Mouse (Mus musculus): ENCODE data around the gene Islr.

DNA sequence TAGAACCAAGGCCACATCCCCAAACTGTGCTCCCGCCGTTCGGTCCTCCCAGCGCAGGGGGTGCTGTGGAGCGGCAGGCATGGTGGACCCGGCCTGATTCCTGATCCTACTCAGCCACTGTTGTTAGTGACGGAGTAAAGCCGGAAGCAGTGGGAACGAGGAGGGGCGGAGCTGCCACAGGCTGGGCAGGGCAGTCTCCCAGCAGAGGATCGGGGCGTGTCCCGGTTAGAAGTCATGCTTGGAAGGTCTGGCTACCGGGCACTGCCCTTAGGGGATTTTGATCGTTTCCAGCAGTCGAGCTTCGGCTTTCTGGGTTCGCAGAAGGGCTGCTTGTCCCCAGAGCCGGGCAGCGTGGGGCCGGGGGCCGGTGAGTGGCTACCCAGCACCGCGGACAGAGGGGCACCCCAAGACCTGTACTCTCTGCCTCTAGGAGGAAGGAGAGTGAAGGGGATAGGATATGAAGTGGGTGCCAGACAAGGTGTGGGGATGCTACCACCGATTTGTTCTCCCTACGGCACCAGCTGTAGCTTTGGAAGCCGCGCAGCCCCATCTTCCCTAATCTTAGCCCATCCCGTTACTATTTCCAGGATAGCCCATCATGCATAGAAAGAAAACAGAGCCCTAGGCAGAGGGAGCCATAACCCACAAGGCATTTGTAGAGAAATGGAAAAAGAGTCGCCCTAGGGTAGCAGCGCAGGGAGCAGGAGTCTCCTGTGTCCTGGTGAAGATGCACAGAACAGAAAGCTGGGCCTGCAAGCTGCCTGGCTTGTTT is 49.1 kb upstream of the Islr start, which contains the start of gene Stoml1:
- TF ChIP-seq CTCF (conservative IDR thresholded peaks at IDR 0.05; ENCODE audit: low read length) (peak; percentile 72), NANOG (IDR thresholded peaks at IDR 0.05; ENCODE audit: borderline replicate concordance, low read length) (no peak)
